Mouse (Mus musculus) WW6 (cell line): ENCODE measurements around the gene Klk5.

Source experiments
- DNase-seq: peaks from one replicate; pipeline ENCODE4 v3.0.0-alpha.2; 2013; ENCODE audit warnings: low read depth, low spot score

Gene Klk5

DNA sequence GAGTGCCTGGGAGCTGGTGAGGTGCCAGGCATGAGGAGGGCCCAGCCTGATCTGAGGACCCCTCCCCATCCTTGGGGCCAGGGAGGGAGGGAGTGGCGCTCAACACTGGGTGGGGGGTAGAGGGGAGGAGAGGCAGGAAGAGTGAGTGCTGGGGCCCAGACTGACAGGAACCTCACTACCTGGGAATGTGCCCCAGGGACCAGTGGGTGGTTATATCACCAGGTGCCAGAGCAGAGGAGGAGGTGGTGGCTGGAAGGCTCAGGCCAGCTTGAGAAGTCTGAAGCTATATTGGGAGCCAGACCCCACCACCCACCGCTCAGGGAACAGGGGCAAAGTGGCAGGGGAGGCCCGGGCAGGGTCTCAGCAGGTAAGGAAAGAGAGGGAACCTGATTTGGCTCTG is at the start of gene Klk5:
Klk5 (plus strand) TSS at position 271 of the 400 bp plus-strand sequence.
- DNase-seq = no peak

DNA sequence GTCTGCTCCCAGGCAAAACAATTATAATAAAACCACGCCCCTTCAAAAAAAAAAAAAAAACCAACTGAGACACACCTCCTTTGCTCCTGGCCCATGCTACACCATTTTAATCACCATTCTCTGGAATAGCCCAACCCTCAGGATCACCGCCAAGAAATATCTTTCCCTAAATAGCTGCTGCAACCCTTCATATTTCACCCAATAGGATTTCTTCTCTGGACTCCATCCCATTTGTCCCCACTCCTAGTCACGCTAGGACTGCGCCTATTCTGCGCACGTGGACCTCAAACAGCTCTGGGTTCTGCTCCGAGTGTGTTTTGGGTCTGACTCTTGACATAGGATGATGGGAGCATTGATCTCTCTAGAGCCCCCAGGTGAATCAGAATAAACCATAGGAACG is 45.4 kb upstream of the Klk5 start:
- DNase-seq = no peak

DNA sequence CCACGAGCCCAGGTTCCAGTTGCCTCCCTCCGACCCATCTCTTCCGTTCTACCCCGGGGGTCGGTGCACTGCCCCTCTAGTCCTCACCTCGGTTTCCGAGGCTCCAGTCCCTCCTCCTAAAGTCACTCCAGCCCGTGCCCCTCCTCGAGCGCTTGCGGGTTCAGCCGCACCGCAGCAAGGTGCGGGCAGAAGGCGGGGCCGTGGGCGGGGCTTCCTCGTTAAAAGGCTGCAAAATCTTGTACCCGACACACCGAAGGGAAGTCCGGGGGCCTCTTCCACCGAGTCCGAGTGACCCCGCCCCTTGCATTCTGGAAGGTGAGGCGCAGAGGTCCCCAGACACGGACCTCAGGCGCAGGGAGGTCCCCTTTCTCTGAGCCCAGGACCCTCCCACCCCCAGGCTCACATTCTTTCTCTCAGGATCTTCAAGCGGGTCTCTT is 44.4 kb upstream of the Klk5 start, which contains the start of gene Klk8:
Klk8 (plus strand) TSS at position 245 of the 437 bp plus-strand sequence.
- DNase-seq = no peak

DNA sequence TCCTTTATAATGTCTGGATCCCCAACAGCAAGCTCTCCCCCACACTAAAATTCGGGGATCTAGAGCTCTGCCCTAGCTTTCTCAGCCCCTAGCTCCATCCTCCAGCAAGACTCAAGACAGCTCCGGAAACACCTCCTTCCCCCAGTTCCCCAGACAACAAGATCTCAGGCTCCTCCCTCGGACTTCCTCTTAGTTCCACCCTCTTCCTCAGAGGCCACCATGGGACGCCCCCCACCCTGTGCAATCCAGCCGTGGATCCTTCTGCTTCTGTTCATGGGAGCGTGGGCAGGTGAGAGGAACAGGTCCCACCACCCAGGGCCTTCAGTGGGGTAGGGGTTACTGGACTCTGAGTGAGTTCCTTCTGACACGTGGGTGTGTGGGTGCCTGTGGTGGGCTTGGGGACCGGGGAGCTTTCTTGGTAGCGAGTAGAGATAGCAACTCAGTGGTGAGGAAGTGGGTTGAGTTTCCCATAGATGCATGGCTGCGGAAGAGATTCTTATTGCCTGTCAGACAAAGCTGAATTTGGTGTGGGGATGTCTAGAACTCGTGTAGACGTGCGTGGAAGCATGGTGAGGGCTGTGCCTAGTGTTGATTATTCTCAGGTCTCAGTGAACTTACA is 43.8 kb upstream of the Klk5 start:
- DNase-seq = no peak

DNA sequence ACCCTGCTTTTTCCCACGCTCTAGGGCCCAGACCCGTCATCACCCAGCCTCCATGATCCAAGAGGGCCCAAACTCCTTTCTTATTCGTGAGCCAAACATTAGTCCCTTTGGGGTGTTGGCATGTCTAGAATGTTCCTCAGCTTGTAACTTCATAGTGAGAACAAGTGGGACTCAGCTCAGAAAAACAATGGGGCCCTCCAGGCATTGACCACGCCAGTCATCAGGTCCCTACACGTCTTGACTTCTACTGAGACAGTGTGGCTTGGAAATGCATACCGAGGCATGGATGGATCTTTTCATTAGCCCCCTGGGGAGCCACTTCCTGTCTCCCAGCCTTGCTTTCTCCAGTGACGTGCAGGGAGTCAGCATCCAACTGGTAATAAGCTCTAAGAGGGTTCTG is 41.9 kb upstream of the Klk5 start:
- no peak for DNase-seq

DNA sequence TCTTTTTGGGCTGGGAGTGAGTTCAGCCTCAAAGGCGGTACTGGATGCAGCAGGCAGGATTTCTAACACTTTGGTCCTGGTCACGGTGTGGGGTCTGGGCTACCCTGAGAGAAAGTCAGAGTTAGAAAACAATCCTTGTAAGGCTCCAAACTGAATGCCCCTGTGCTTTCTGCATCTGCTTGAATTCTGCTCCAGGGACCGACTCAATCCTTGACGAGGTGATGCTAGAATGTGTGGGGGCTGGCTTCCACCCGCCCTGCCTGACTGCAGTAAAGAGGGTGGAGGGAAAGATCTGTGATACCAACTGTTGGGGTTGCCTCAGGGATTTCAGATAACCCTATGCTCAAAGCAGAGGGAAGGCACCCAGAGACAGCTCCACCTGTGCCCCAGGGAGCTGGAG is 30.8 kb upstream of the Klk5 start, which contains the start of gene Klk7:
Klk7 (plus strand) TSS at position 301 of the 400 bp plus-strand sequence.
- DNase-seq = no peak

DNA sequence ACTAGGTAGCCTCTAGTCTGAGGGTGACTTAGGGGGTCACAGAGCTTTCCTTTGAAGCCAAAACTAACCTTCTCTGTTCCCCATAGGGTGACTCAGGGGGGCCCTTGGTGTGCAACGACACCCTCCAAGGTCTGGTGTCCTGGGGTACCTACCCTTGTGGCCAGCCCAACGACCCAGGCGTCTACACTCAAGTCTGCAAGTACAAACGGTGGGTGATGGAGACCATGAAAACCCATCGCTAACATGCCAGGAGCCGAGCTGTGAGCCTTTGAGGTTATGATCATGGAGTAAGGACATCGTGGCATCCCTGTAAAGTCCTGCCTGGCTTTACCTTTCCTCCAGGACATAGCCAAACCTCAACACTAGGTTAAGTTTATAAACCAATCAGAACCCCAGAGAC is 26.6 kb upstream of the Klk5 start:
- DNase-seq = no peak

DNA sequence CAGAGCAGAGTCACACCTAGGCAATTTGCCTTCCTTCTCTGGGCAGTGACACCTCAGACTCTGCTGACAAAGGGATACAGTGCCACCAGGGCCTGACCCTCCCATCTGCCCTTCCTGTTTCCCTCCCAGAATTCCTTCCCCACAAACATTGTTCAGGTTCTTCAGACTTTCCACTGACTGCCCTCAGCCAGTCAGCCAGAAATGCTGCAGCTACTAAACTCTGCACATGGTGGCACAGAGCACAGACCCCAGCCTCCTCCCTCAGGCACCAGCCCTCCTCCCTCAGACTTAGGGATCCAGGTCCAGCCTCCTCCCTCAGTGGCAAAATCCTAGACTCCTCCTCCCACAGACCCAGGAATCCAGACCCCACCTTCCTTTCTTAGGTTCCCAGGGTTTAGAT is 25.0 kb upstream of the Klk5 start:
- DNase-seq = no peak

DNA sequence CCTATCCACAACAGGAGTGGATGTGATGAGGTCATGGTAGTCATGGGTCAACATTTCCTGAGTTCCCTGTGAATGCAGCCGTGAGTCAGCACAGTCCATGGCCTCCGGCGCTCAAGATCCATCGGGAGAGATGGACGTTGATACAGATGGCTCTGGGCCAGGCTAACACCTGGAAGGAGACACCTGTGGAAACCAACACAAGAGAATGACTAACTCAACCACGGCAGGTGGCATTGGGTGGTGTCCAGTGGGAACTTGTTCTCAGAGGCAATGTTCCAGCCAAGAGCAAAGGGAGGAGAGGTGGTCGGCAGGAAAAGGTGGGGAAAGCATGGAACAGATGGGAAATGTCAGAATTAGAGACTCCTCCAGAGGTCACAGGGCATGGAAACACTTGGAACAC is 20.2 kb upstream of the Klk5 start:
- DNase-seq = no peak

DNA sequence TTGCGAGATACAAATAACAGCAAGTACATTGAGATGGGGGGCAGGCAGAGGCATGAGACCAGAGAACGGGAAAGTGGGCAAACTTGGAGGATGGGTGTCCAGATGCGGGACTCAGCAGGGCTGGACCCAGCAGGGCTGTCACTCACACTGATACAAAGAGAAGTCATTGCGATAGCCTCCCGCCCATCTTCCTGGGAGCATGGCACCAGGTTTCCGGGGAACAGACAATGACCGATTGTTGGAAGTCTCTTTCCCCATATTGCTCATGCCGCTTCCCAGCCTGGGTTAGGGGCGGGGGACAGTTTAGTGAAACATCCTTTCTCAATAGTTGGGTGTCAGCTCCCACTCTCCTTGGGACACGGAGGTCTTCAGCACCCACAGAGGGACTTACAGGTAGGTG is 17.6 kb upstream of the Klk5 start, which contains the start of gene Klk6:
Klk6 (plus strand) TSS at position 301 of the 400 bp plus-strand sequence.
- no peak for DNase-seq

DNA sequence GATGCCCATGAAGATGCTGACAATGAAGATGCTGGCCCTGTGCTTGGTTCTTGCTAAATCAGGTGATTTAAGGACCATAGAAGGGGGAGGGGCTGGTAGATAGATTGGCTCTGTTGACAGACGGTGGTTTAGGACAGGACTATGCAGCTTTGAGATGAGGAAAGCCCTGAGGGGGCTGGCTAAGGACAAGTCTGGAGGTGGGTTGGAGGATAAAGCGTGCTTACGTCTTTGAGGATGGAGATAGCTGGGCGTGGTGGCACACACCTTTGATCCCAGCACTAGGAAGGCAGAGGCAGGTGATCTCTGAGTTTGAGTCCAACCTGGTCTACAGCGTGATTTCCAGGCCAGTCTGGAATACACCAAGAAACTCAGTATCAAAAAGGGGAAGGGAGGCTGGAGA is 15.7 kb upstream of the Klk5 start:
- DNase-seq = no peak

DNA sequence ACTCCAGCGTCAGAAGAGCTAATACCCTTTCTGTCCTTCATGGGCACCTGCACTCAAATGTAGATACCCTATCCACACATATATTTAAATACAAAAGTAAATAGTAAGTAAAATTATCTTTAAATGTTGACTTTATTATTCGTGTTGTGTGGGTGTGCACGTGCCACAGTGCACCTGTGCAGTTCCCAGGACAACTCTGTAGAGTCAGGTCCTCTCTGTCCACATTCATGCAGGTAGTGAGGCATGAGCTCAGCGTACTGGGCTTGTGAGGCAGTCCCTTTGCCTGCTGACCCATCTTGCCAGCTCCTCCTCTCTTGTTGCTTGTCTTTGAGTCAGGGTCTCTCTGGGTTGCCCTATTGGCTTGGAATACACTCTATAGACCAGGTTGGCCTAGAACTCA is 14.1 kb upstream of the Klk5 start:
- DNase-seq = no peak

DNA sequence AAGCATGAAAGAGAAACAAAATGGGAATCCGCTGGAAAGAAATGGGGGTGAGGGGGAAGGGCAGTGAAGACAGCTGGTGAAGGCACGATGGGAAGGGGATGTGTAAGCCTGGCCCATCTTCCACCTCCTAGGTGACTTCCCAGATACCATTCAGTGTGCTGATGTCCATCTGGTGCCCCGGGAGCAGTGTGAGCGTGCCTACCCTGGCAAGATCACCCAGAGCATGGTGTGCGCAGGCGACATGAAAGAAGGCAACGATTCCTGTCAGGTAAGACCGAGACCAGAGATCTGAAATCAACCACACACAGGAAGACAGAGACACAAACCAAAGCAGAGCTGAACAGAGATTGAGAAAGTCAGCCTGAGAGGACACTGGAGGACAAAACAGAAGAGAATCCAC is 12.8 kb upstream of the Klk5 start:
- DNase-seq = no peak

DNA sequence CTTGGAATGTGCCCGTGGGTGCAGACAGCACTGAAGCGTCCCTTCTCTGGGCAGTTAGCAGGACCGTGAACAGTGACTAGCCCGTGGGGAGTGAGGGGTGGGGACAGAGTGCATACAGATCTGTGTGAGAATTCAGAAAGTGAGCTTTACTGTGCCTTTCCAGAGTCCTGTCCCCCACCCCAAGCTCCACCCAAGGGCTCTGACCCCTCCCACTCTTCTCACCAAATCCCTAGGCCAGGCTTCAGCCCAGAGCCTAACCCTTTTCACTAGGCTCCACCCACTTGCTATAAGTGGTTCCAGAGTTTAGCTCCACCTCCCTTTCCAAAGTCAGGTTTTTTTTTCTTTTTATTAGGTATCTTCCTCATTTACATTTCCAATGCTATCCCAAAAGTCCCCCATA is 2.0 kb downstream of the Klk5 start:
- DNase-seq = no peak

DNA sequence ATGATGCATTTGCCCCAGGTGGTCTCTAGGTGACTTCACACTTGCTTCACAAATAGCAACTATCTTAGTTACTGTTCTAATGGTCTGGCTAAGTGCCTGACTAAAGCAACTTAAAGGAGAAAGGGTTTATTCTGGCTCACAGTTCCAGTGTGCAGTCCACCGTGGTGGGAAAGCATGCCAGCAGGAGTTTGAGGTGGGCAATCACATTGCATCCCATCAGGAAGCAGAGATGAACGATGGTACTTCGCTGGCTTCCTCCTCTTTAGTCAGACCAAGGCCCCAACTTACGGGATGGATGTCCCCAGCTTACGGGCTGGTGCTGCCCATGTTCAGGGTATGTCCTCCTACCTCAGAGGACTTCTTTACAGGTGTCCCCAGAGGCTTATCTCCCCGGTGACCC is 9.8 kb downstream of the Klk5 start:
- no peak for DNase-seq

DNA sequence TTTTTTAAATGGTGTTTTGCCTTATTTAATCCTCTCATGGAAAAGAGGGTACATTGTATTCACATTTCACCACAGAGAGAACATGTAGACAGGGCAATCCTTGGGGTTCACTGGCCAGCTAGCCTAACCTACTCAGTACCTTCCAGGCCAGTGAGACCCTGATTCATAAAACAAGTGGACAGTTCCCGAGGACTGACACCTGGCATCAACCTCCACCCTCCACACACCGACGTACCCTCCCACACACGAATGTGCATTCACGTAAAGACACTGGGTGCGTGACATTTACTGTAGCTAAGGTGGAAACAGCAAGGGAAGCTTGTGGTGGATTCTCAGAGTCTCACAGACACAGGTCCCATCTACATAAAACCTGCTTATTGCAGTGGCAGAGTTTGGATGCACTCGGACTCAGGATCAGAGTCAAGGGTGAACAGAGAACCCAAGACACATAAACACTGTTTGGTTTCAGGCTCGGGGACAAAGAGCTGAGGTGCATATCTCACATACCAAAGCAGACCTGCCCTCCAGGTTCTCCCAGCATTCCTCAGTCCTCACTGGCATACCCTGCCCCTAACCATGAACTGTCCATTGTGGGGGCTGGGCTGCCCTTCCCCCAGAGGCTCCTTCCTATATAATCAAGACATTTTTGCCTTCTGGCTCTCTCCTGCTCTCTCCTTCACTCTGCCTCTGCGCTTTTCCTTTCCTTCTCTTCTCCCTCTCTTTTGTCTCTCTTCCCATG is 13.0 kb downstream of the Klk5 start:
- no peak for DNase-seq

DNA sequence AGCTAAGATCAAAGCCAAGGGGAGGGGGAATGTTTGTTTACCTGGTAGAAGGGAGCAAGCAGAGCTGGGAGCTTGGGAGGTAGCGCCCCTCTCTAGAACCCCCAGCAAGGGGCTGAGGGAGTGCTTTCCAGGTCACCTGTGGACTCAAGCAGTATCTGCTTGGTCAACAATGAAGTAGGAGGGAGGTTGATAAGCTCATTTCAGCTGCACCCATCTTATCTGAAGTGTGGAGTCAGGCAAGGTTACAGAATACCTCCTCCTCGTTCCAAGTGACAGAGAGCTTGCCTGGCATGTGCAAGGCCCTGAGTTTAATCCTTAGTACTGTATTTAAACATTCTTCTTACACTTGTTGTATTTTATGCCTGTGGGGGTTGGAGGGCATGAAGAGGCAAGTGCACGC is 13.9 kb downstream of the Klk5 start:
- no peak for DNase-seq

DNA sequence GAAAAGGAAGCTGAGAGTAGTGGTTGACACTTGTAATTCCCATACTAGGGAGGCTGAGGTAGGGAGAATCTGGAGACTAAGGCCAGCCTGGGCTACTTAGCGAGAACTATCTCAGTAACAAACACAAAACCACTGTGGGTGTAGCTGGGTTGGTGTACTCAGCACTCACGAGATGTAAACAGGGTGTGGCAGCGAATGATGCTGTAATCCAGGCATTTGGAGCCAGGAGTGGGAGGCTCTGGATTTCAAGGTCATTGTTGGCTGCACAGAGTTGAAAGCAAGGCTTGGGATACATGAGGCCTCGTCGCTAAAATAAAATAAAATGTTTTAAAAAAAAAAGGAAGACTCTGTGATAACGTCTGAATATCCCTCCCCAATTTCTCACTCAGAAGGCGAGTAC is 14.5 kb downstream of the Klk5 start:
- no peak for DNase-seq

DNA sequence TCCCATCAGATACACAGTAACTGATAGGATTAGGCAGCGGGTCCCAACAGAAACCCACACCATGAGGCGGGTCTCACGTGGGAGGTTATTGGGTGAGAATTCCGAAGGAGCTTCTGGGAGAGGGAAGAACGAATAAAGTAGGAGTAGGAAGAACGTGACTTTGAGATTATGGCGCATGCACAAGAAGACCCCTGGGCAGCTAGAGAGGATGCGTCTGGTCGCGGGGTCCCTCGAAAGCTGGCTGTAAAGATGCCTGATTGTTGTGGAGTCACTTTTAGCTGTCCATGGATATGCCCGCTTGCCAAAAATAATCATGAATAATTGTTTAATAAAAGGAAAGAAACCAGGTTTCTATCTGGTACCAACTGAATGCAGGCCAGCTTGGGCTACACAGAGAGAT is 15.7 kb downstream of the Klk5 start:
- no peak for DNase-seq

DNA sequence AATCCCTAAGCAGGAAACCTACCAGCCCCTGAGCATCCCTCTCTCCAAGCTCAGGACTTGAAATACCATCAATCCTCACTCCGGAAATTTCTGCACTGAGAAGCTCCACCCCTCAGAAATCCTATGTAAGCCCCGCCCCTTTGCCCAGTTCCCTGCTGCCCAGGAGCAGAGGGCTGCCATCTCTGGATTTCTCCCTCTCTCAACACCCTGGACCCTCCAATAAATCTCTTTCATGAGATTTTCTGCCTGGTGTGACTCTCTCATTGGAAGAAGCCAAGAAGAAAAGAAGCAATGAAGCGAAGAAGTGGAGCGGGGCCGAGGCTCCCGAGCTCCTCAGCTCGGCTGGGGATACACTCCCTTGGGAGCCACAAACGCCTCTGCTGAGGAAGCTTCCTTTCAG is 18.6 kb downstream of the Klk5 start:
- DNase-seq = no peak

DNA sequence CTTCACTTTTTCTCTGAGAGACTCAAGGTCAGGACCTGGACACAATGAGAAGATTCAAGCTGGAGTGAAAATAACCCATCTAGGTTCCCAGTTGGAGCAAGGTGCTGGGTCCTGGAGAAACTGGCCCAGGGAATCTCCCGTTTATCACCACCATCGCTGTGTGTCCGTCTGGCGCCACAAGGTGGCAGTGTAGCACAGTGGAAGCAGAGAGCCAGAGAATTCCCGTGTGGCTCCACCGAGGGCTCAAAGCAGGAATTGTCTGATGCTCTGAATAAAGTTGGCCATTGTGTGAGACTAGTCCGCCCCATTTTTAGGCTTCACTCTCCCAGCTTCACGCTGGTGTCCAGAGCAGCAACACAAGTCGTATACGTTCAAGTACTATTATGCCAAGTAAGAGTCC is 31.5 kb downstream of the Klk5 start:
- DNase-seq = peak; percentile 48

DNA sequence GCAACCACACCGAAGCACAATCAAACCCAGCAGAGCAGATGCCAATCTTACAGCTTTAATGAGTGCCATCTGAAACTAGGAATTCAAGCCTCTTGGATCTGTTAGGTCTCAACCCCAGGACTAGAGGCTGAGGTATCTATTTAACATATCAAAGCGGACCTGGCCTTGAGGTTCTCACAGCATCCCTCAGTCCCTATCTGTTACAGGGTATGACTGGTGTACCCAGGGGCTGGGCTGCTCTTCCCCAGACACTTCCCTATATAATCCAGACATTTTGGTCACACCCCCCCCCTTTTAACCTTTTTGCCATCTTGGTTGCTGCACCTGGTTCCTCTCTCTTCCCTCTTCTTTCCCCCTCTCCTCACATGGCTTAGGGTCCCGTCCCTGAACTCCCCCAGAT is 31.9 kb downstream of the Klk5 start:
- DNase-seq = no peak

DNA sequence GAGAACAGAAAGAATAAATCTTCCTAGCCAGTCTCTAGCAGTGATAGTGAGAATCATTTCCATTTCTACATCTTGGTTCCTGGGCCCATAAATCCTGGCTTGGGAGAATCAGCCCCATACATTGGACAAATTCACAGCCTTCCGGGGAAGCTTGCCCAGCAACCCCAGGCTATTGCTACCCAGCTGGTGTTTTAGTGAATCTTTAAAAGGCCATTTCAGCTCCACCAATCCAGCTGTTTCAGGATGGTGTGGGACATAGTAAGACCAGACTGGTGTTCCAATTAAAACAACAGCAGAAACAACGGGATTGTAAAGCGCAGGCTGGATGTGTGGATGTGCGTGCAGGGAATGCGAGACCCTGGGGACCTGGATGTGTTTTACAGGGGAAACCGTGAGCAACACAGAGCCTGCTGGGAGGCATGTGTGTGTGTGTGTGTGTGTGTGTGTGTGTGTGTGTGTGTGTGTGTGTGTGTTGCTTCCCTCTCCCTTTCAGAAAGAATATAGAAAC is 33.2 kb downstream of the Klk5 start:
- DNase-seq = no peak
